Mouse (Mus musculus): ENCODE measurements around the gene Miga1. TPM values are rescaled to one million over a fixed set of nuclear protein-coding genes. Genes with fewer than 3 reads are reported as not detected.
A peak's percentile ranks its signal among the peaks of the same experiment; 100 is the strongest.

Miga1 gene
- total and polyA plus RNA-seq, 3 experiments = 25.3 to 44.7 (median 32.5) TPM

DNA sequence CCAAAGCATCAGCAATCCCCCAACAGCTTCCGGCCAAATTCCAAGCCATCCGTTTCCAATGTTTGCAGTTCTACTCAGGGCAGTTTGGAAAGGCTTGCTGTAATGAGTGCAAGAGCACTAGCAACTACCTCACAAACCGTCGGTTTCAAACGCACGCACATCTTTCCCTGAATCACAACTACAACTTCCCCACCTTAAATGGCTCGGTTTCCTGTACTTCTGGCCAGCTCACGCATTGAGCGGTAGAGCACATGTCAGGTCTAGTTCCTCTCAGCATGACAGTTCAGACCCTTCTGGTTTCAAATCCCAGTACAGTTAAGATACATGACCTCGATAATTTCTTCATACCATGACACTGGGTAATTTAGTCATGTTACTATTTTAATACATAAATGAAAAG is 6.6 kb downstream of the Miga1 start:
- H3K79me2 ChIP-seq (replicated peaks; ENCODE audit: control insufficient read depth, extremely low read depth, insufficient read depth, poor library complexity, severe bottlenecking) = peaks cover 9% of the 10 kb centered on the region
- H3K4me1 ChIP-seq (ENCODE audit: control insufficient read depth in 1 of 2, insufficient read depth in 2 of 2) = peaks cover under 1 to 35% of the 10 kb centered on the region in 2 experiments; a peak in 3 of 4 replicates
- H3K4me3 ChIP-seq (replicated peaks in 1 of 3; ENCODE audit: low read depth in 2 of 3, low read length in 2 of 3, poor library complexity in 1 of 3) = no peak overlapping the region
- peak; percentile 36 for DNase-seq (ENCODE audit: extremely low read depth)
- H3K27ac ChIP-seq (ENCODE audit: insufficient read depth, low read depth) = no peak overlapping the region
- H3K27me3 ChIP-seq (replicated peaks) = no peaks in the 10 kb centered on the region
- dilution Hi-C loops (cut with MboI; ENCODE audit: extremely low pct_ligation_motif_present, extremely low pct_unique_long_range_greater_than_20kb, low sequenced_read_pairs) = no loop called here
- H3K9ac ChIP-seq (ENCODE audit: insufficient read depth, low read depth) = no peak overlapping the region
- H3K36me3 ChIP-seq (replicated peaks in 1 of 2; ENCODE audit: control insufficient read depth in 1 of 2, insufficient read depth in 1 of 2, low read length in 1 of 2) = peaks cover 47 to 62% of the 10 kb centered on the region in 2 experiments
- no peak for TF ChIP-seq IRF4 (IDR thresholded peaks at IDR 0.05; ENCODE audit: low read depth, low read length)
- no peak overlapping the region for H3K4me2 ChIP-seq (ENCODE audit: insufficient read depth, low read depth, poor library complexity, severe bottlenecking)
- H3K9me3 ChIP-seq (replicated peaks; ENCODE audit: low read length) = no peaks in the 10 kb centered on the region
- in situ Hi-C loops (cut with MboI; ENCODE audit: low pct_ligation_motif_present, low pct_unique_long_range_greater_than_20kb, low sequenced_read_pairs) = no loop called here

GRCm38 (mm10) chr3:152332545-152333300 is 7.5 kb downstream of the Miga1 start:
- no peak for TF ChIP-seq PAX5 (IDR thresholded peaks at IDR 0.05; ENCODE audit: low read length)
- TF ChIP-seq ZMIZ1 (IDR thresholded peaks at IDR 0.05; ENCODE audit: low read depth, low read length) = no peak
- no peak for TF ChIP-seq MXI1 (IDR thresholded peaks at IDR 0.05; ENCODE audit: low read depth, low read length)
- no peak for TF ChIP-seq IRF4 (IDR thresholded peaks at IDR 0.05; ENCODE audit: low read depth, low read length)
- TF ChIP-seq SIN3A (IDR thresholded peaks at IDR 0.05; ENCODE audit: low read length) = no peak
- no peak for TF ChIP-seq E2F4 (IDR thresholded peaks at IDR 0.05; ENCODE audit: insufficient replicate concordance, low read depth, low read length)
- TF ChIP-seq NELFE (IDR thresholded peaks at IDR 0.05; ENCODE audit: low read depth, low read length) = no peak
- H3K79me2 ChIP-seq (replicated peaks; ENCODE audit: control insufficient read depth, extremely low read depth, insufficient read depth, poor library complexity, severe bottlenecking) = peaks cover 2% of the 10 kb centered on the region; the same call in 1 of the 2 replicates
- peaks cover 47 to 56% of the 10 kb centered on the region in 2 experiments for H3K36me3 ChIP-seq (replicated peaks in 1 of 2; ENCODE audit: control insufficient read depth in 1 of 2, insufficient read depth in 1 of 2, low read length in 1 of 2)
- peaks cover 0 to 27% of the 10 kb centered on the region in 2 experiments; a peak in 2 of 4 replicates for H3K4me1 ChIP-seq (ENCODE audit: control insufficient read depth in 1 of 2, insufficient read depth in 2 of 2)
- no peak overlapping the region for H3K27ac ChIP-seq (ENCODE audit: insufficient read depth, low read depth)
- in situ Hi-C loops (cut with MboI; ENCODE audit: low pct_ligation_motif_present, low pct_unique_long_range_greater_than_20kb, low sequenced_read_pairs) (no loop called here), dilution Hi-C loops (cut with MboI; ENCODE audit: extremely low pct_ligation_motif_present, extremely low pct_unique_long_range_greater_than_20kb, low sequenced_read_pairs) (no loop called here)
- H3K9me3 ChIP-seq (replicated peaks; ENCODE audit: low read length) = no peaks in the 10 kb centered on the region
- peak; percentile 35 for DNase-seq (ENCODE audit: extremely low read depth)
- no peaks in the 10 kb centered on the region for H3K27me3 ChIP-seq (replicated peaks)
- no peak overlapping the region for H3K4me2 ChIP-seq (ENCODE audit: insufficient read depth, low read depth, poor library complexity, severe bottlenecking)
- H3K9ac ChIP-seq (ENCODE audit: insufficient read depth, low read depth) = no peak overlapping the region
- H3K4me3 ChIP-seq (replicated peaks in 1 of 3; ENCODE audit: low read depth in 2 of 3, low read length in 2 of 3, poor library complexity in 1 of 3) = no peak overlapping the region

GRCm38 (mm10) chr3:152332104-152332503 is 8.1 kb downstream of the Miga1 start:
- Histone ChIP-seq H3K4me1 (ENCODE audit: control insufficient read depth in 1 of 2, insufficient read depth in 2 of 2) (peaks cover 0 to 23% of the 10 kb centered on the region in 2 experiments; a peak in 2 of 4 replicates), H3K27me3 (replicated peaks) (no peaks in the 10 kb centered on the region), H3K9me3 (replicated peaks; ENCODE audit: low read length) (no peaks in the 10 kb centered on the region), H3K9ac (ENCODE audit: insufficient read depth, low read depth) (no peak overlapping the region), H3K4me2 (ENCODE audit: insufficient read depth, low read depth, poor library complexity, severe bottlenecking) (no peak overlapping the region), H3K4me3 (replicated peaks in 1 of 3; ENCODE audit: low read depth in 2 of 3, low read length in 2 of 3, poor library complexity in 1 of 3) (no peak overlapping the region), H3K27ac (ENCODE audit: insufficient read depth, low read depth) (no peak overlapping the region), H3K79me2 (replicated peaks; ENCODE audit: control insufficient read depth, extremely low read depth, insufficient read depth, poor library complexity, severe bottlenecking) (no peaks in the 10 kb centered on the region), H3K36me3 (replicated peaks in 1 of 2; ENCODE audit: control insufficient read depth in 1 of 2, insufficient read depth in 1 of 2, low read length in 1 of 2) (peaks cover 40 to 50% of the 10 kb centered on the region in 2 experiments)
- DNase-seq (ENCODE audit: extremely low read depth) = no peak
- in situ Hi-C loops (cut with MboI; ENCODE audit: low pct_ligation_motif_present, low pct_unique_long_range_greater_than_20kb, low sequenced_read_pairs) (no loop called here), dilution Hi-C loops (cut with MboI; ENCODE audit: extremely low pct_ligation_motif_present, extremely low pct_unique_long_range_greater_than_20kb, low sequenced_read_pairs) (no loop called here)
- TF ChIP-seq MAZ (IDR thresholded peaks at IDR 0.05; ENCODE audit: low read depth, low read length) = no peak
- TF ChIP-seq ZNF384 (IDR thresholded peaks at IDR 0.05; ENCODE audit: low read depth, low read length) = no peak
- TF ChIP-seq NRF1 (IDR thresholded peaks at IDR 0.05; ENCODE audit: low read depth, low read length) = no peak
- TF ChIP-seq MAX (IDR thresholded peaks at IDR 0.05; ENCODE audit: low read length) = no peak
- no peak for TF ChIP-seq UBTF (IDR thresholded peaks at IDR 0.05; ENCODE audit: low read depth, low read length)
- TF ChIP-seq PAX5 (IDR thresholded peaks at IDR 0.05; ENCODE audit: low read length) = no peak
- TF ChIP-seq JUND (conservative IDR thresholded peaks at IDR 0.05; ENCODE audit: low read depth, low read length) = no peak
- TF ChIP-seq POLR2AphosphoS2 (IDR thresholded peaks at IDR 0.05; ENCODE audit: low read depth, low read length) = no peak
- no peak for TF ChIP-seq E2F4 (IDR thresholded peaks at IDR 0.05; ENCODE audit: insufficient replicate concordance, low read depth, low read length)
- TF ChIP-seq MAFK (IDR thresholded peaks at IDR 0.05; ENCODE audit: insufficient replicate concordance, low read length) = no peak
- no peak for TF ChIP-seq MXI1 (IDR thresholded peaks at IDR 0.05; ENCODE audit: low read depth, low read length)
- no peak for TF ChIP-seq ETS1 (conservative IDR thresholded peaks at IDR 0.05; ENCODE audit: low read depth, low read length)
- no peak for TF ChIP-seq MEF2A (IDR thresholded peaks at IDR 0.05; ENCODE audit: borderline replicate concordance, low read depth, low read length)
- no peak for TF ChIP-seq CHD1 (IDR thresholded peaks at IDR 0.05; ENCODE audit: low read depth, low read length)
